Mouse (Mus musculus): Measurements from ENCODE around the gene Hes3.

Hes3 gene

DNA sequence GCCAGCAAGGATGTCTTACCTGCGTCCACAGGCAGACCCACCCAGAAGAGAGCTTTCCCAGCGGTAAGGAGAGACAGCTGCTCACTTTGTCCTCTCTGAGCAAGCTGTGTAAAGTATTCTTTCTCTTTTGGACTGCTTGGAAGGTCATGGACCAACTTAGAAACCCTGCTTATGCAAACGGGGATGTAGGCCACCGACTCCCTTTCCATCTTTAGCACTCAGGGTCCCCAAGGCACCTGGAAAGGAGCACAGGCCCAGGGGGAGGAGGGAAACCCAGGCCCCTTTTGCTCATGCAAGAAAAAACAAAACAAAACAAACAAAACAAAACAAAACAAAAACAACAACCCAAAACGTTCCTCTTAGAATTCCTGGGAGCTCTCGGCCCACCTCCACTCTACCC is at the start of gene Hes3:
Hes3 (minus strand) TSS at position 101 of the 400 bp plus-strand sequence.
- DNase-seq (ENCODE audit: low spot score in 2 of 2), result no peak

DNA sequence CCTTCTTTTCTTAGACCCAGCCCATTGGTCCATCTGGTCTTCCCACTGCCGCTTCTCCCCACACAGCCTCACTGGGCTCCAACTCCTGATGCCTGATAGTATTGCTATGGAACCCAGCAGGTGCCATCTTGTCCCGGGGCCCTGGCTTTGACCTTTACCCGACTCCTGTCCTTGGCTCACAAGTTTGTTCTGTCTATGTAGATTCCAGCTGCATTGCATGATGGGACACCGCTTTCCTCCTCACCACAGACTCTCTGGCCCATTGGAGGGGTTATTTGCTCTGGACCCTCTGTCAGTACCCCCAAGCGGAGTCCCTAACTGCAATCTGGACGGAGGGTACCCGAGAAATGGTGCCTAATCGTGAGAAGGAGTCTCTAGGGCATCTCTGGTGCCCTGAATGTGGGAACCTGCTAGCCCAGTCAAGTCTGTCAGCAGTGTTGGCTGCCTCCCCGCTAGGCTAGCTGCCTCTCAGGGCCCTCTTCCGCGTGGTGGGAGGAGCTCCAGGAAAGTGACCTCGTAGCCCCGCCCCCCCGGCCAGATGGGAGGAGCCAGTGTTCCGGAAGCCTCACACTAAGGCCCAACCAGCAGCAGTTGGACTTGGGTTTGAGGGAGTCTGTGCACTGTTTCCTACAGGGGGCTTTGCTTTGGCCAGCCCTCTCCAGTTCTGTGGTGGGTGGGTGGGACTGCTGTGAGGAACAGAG is 49.3 kb upstream of the Hes3 start:
- DNase-seq (ENCODE audit: low spot score in 2 of 2), result no peak

DNA sequence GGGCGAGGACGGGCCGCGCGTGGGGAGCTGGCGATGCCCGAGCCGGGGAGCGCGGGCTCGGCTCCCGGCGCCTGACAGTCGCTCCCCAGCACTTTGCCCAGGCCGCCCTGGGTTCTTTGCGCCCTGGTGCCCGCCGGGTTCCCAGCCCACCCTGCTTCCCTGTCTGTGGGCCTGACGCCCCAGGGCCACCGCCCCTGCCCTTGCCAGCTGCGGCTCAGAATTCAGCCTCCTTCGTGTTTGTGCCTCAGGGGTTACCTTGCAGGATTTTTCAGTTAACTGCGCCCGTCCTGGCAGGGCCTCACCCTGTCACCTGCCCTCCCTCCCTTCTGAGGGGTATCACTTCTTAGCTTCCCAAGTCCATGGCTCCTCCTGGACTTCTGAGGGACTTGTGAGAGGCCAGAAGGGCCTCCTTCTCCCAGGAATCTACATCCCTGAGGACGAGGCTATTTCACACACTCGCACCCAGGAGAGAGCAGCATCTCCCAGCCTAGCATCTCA is 47.9 kb upstream of the Hes3 start:
- DNase-seq (ENCODE audit: low spot score in 2 of 2), result no peak

DNA sequence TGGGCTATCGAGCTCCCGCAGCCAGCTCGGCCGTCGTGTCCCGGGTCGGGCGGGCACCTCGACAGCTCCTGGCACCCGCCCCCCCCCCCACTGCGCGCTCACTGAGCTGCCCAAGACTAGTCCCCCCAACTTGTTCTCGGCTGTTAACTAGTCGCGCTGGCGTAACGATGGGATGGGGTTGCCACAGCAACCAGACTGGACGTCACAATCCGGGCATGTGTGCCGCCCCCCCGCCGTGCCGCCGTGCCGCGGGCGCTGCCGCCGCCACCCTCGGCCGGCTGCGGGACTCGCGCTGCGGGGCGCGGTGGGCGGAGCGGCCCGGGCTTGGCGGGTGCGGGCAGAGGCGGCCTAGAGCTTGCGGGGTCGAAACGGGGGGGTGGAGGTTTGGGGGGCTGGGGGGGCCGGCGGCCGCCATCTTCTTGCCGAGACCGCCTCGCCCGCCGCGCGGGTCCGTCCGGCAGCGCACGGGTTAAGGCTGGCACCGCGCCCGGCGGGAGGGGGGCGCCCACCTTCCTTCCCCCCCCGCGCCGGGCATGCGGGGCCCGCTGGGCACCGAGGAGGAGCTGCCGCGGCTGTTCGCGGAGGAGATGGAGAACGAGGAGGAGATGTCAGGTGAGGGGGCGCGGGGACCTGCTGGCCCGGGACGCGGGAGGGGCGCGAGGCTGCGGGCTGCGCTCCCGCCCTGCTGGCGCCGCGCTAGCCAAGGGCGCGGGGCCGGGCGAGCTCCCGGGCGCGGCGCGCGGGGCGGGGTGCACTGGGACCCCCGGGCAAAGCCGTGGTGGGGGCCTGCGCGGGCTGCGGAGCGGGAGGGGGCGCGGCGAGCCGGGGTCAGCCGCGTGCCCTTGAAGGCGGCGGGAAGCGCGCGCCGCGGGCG is 47.2 kb upstream of the Hes3 start, which contains the start of gene Chd5:
Chd5 (plus strand) TSS at position 233 of the 874 bp plus-strand sequence.
- DNase-seq (ENCODE audit: low spot score in 2 of 2), result no peak

DNA sequence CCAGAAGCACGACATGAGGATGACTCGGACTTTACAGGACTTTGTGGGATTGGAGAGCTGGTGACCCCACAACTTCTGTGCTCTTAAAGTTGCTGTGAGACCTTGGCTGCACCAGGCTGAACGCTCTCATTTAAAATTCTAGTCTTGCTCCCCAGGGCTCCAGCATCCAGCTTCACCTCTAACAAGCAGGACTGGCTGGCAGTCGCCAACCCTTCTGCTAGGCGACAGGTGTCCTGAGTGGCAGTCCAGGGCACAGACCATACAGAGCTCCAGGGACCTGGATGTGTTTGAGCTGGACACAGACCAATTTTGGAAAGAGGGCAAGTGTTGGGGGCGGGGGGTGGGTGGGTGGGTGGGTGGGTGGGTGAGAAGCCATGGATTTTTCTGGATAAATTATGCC is 46.3 kb upstream of the Hes3 start:
- no peak for DNase-seq (ENCODE audit: low spot score in 2 of 2)

DNA sequence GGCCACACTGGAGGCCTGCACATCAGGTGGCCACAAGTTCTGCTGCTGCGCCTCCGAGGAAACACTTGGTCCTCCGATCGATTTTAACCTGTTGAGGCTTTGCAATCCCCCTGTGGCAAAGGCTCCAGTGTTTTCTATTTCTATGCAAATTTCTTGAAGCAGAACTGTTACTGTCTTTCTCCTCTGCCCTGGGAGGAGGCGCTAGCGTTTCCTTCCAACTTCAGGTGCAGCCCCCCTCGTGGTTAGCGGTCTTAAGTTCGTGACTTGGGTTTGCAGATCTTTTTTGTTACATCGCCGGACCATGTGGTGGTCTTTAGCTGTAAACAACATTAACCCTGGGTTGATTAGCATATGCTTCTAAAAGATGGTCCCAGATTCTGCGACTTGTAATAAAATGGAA is 42.1 kb upstream of the Hes3 start:
- no peak for DNase-seq (ENCODE audit: low spot score in 2 of 2)

DNA sequence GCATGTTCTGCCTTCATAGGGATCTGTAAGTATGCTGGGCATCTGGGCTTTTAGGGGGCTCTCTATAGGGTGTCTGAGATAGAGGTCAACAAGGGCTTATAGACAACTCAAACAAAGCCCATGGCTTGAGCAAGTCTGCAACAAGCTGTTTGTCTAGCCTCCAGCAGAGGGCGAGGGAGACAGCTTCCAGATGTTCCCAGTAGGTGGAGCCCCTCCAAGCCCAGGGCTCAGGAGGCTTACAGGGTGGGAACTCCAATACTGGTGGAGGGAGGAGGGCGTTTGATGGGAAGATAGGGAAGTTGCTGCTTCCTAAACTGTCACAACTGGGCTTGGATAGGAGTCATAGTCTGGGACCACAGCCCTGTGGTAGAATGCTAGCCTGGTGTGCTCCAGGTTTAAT is 41.5 kb upstream of the Hes3 start:
- peak in 1 of 2 experiments; percentile 47 for DNase-seq (ENCODE audit: low spot score in 2 of 2)

DNA sequence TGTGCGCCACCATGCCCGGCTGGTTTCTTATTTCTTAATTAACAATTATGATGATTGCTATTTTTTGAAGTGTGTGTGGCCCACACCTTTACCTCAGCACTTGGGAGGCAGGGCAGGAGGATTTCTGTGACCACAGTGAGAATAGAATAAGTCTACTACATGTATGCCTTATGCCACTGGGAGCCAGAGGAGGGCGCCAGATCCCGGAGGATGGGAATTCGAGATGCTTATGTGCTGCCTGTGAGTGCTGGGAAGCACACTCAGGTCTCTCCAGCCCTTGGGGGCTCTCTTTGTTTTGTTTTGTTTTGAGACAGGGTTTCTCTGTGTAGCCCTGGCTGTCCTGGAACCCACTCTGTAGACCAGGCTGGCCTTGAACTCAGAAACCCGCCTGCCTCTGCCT is 37.2 kb upstream of the Hes3 start:
- peak in 1 of 2 experiments; percentile 45 for DNase-seq (ENCODE audit: low spot score in 2 of 2)

DNA sequence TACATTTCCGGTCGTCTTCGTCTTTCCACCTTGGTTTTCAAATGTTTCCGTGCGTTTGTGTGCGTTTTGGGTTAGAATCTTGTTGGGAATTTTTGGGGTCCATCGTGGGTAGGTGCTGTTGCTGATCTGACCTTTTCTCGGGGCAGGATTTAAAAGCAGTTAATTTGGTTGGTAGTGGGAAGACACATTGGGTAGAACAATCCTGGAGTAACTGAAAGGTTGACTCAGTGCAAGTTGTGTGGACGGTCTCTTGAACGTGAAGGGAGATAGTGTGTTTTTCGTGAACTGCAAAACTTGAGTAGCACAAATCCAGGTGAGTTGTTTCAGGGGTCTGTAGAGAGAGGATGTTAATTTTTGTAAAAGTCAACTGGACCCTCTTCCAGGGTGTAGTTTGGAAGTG is 35.1 kb upstream of the Hes3 start:
- no peak for DNase-seq (ENCODE audit: low spot score in 2 of 2)

DNA sequence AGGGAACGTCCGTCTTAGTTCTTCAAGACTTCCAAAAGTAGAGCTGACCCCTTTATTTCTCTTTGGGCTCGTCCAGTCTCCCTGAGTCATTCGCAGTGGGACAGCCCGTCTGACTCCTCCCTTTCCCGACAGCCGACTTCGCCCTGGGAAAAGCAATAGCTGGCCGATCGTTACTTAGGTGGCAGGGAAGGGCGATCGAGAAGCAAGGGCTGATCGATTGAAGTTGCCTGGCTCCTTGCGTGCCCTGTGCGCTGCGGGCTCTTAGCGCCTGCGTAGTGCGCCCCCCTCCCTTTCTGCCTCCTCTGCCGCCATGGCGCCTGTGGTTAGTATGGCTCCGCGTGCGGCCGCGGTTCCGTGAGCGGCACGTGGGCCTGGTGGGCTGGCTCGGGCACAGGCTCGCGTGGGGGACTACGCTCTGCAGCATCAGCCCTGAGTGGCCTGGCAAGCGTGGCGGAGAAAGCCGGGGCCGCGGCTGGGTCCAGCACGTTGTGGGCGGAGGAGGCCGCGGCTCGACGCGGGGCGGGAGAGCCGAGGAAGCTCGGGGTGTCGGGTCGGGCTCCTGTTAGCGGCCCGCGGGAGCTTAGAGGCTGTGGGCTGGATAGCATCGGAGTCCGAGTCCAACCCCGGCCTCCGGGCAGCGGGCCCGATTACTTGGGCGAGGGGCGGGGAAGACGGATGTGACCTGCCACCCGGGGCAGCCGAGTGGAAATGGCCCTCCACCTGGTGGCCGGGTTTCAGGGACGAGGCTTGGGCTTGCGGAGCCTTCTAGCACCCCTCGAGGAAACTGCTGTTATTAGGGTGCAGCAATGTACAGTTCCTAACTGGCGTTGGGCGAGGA is 34.3 kb upstream of the Hes3 start, which contains the start of gene Rpl22:
Rpl22 (plus strand) TSS at position 169 of the 838 bp plus-strand sequence.
- DNase-seq (ENCODE audit: low spot score in 2 of 2), result peak; percentile 78 to 81

DNA sequence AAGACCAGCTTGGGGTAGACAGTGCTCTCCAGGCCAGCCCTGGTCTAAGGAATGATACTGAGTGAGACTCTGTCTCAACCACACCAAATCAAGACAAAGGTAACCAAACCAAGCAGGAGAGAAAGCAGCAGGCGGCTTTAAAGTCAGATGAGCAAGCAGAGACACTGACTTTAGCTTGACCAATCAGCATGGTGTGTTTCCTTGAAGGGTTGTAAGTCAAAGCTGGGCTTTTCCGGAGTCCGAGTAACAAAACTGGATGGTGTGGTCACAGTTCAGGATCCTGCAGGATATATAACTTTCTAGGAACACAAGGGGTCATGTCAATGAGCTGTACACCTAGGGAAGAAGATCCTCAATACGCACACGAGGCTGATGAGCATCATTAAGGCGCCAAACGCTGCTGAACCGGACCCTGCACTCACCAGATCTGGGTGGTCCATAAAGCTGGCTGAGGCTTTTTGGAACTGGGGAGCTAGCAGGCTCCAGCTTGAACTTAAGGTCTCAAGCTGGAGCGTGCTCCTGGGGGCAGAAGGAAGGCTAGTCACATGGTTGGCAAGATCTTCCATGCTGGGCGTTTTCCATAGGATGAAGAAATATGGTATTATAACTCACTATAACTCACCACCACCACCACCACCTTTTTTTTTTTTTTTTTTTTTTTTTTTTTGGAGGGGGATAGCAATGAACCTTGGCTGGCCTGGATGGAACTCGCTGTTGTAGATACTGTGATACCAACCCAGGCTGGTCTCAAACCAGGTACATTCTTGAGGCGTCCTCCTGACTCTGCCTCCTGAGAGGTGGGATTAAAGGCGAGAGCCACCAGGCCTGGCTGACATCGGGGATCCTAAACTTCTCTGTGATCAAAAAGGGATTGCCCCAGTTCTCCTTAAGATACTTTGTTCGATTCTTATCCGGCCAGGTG is 33.4 kb upstream of the Hes3 start:
- no peak for DNase-seq (ENCODE audit: low spot score in 2 of 2)

DNA sequence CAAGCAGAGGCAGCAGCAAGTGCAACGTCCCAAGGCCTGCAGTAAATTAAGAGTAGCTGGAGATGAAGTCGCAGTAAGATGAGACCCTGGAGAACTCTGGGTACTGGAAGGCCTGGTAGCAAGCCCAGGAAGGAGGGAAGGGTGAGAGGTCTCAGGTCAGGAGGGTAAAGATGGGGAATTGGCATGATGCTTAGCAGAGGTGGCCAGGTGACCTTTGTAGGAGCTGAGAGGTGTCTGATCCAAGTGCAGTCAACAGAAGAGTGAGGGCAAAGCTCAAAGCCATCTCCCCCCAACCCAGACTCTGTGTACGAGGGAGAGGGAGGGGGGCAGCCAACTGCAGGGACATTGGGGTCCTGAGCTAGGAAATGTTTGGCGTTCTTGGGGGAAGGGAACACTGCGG is 30.0 kb upstream of the Hes3 start:
- DNase-seq (ENCODE audit: low spot score in 2 of 2), result no peak

DNA sequence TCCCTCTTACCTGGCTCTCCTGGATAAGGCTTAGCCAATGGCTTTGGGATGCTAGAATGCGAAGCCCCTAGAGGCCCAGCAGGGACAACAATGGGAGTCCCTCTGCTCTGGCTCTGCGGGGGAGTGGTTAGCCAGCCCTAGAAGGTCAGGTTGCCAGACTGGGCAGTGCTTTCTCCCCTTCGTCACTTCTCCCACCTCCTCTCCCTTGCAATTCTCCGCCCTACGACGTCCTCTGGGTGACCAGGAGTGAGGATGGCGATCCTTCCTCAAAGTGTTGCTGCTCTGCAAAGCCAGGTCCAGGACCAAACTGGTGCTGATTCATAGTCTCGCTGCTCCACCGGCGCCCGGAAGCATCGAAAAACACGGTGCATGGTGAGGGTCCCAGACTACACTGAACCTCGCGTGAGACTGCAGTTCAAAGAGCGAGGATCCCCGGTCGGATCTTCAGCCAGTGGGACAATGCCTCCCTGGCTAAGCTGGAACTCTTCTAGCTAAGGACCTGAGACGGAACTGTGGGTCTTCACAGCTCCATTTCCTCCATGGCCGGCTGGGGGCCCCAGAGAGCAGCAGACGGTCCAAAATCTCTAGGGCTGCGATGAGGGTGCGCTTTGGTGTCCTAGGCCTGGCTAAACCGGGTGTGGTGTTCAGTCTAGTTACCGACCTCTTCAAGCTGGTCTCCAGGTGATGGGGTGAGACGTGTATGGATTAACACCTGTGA is 27.2 kb upstream of the Hes3 start, which contains the start of gene Rnf207:
Rnf207 (minus strand) TSS at position 477 of the 718 bp plus-strand sequence.
- peak in 1 of 2 experiments; percentile 36 for DNase-seq (ENCODE audit: low spot score in 2 of 2)

DNA sequence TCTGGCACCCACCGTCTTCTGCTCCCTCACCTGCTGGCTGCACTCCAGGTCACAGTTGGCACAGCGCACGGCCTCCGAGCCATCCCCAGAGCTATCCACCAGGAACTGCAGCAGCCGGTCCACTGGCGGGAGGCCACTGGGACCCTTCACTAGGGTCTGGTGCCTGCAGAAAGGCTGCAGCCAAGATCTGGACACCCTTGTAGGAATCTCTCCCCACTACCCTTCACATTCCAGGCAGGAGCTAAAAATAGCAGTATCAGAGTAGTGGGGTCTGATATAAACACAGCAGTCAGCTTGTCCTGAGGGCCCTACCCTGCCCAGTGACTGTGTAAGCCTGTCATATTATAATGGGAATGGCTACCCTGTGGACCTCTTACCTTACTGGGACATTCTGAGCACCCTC is 26.2 kb upstream of the Hes3 start:
- DNase-seq (ENCODE audit: low spot score in 2 of 2), result no peak

DNA sequence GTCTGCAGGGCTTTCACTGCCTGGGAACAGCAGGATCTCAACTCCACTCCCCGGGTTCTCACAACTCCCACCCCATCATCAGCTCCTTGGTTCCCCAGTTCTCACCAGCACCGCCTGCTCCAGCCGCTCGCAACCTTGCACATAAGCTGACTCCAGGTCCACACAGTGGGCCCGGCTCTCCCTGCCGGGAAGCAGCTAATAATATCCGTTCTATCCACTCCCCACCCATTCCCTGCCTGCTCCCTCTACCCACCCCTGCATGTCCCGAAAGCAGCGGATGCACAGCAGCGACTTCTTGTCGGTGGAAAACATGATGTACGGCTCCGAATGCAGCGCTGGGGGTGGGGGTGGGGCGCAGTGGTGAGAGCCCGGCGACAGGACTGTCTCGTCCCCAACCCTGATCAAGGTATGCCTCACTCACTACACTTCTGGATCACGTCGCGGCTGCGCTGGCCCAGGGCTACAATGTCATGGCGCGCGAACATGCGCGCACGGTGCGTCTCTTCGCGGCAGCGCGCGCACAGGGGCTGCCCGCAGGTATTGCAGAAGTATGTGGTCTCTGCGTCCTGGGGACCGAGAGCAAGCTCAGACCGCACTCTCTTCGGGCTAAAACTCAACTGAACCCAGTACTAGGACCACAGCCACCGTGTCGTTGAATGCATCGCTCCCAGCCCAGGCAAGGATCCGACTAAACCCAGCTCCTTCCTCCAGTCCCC is 24.2 kb upstream of the Hes3 start:
- DNase-seq (ENCODE audit: low spot score in 2 of 2), result no peak

DNA sequence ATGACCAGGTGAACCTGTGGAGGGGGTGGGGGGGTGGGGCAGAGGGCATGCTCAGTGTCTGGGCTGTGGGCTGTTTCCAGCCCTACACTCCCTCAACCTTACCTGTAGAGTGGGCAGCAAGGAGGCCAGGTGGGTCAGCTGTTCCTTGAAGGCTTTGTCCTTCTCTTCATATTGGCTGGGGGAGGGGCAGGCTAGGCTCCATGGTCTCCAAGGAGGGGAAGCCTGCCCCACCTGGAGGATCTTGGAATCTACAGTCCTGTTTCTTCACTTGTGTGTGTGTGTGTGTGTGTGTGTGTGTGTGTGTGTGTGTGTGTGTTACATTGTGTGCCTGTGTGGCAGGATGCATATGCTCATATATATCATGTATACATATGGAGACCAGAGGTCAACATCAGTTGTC is 22.5 kb upstream of the Hes3 start:
- no peak for DNase-seq (ENCODE audit: low spot score in 2 of 2)

DNA sequence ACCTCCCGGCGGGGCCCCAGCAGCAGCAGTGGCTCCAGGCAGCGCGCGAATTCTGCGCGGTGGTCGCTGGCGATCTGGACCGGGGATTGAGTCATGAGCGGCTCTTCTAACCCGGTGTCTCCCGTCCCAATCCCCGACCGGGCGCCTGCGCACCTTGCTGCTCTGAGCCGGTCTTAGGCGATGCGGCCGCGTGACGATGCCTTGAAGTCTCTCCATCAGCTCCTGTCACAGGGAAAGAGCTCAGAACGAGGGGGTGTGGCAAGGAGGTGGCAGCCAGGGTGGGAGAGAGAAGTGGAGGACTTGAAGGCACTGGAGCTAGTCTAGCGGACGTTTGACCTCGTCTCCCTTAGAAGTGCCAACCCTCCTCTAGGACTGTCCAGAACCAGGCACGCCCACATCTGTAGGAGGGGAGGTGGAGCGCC is 21.8 kb upstream of the Hes3 start:
- DNase-seq (ENCODE audit: low spot score in 2 of 2), result no peak

DNA sequence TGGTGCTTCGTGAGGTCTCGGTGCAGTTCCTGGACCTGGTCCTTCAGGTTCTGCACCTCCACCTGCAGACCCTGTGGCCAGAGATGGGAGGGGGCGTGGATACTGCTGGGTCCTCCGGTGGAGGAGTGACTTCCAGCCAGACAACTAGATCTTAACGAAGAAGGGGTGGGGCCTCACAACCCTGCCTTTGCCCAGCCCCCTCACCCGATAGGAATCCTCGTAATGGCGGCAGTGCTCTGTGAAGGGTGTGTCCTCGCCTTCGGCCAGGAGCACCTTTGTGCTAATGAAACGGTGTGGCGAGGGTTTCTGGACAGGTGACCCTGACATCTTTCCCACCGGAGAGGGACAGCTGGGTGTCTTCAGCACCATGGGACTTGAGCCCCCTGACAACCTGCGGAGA is 20.7 kb upstream of the Hes3 start:
- no peak for DNase-seq (ENCODE audit: low spot score in 2 of 2)

DNA sequence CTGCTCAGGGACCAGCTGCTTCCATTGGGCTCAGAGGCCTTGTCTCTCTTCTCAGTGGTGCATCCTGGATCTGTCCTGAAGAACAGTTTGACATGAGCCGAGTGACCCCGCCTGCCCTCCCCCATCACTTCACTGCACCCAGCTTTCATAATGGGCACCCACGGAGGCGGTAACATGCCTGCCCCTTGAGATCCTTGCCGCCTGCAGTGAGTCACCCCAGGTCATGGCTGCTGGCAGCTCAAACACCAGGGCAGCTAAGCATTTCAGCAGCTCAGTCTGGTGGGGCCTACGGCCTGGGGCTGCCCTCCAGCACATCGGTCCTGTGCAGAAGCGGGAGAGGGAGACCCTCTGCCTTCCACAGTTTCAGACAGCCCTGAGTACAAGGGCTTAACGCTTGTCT is 16.1 kb upstream of the Hes3 start:
- DNase-seq (ENCODE audit: low spot score in 2 of 2), result no peak
